Mouse (Mus musculus) neural tube, embryonic 11.5 days (tissue): ENCODE measurements around the gene Vps8. TPM values are rescaled to one million over a fixed set of nuclear protein-coding genes. Genes with fewer than 3 reads are reported as not detected.

Source experiments
- ATAC-seq: fragments of 200-750 bp; cut with Nextera tagmentation; 2 replicates; pipeline ENCODE4 v1.8.0; 2017; ENCODE audit warnings: moderate number of reproducible peaks, mild to moderate bottlenecking, moderate TSS enrichment, moderate library complexity; ENCODE audit not compliant: insufficient read depth, low FRiP score, low TSS enrichment
- DNase-seq: peaks from one replicate; pipeline ENCODE4 v3.0.0-alpha.2; 2015; ENCODE audit warnings: low spot score
- H3K27ac ChIP-seq: fragments of 300-500 bp; sonication (generic); 2 replicates; pipeline ENCODE4 v1.5.1; 2014; ENCODE audit warnings: low read depth, mild to moderate bottlenecking, low read length
- H3K27me3 ChIP-seq: fragments of 300-500 bp; sonication (generic); 2 replicates; pipeline ENCODE4 v1.6.1; 2014; ENCODE audit warnings: mild to moderate bottlenecking, low read length, mixed read lengths; ENCODE audit not compliant: control insufficient read depth, insufficient read depth
- H3K36me3 ChIP-seq: fragments of 300-500 bp; sonication (generic); 2 replicates; pipeline ENCODE4 v1.6.1; 2014; ENCODE audit warnings: mild to moderate bottlenecking, low read length, moderate library complexity, mixed read lengths; ENCODE audit not compliant: control insufficient read depth, insufficient read depth
- H3K4me1 ChIP-seq: fragments of 300-500 bp; sonication (generic); 2 replicates; pipeline ENCODE4 v1.6.1; 2014; ENCODE audit warnings: low read length, mixed read lengths; ENCODE audit not compliant: control insufficient read depth, insufficient read depth
- H3K4me2 ChIP-seq: fragments of 300-500 bp; sonication (generic); 2 replicates; pipeline ENCODE4 v1.6.1; 2014; ENCODE audit warnings: low read depth, mild to moderate bottlenecking, moderate library complexity
- H3K4me3 ChIP-seq: fragments of 300-500 bp; sonication (generic); 2 replicates; pipeline ENCODE4 v1.5.1; 2014; ENCODE audit warnings: low read depth, low read length
- H3K9ac ChIP-seq: fragments of 300-500 bp; sonication (generic); 2 replicates; pipeline ENCODE4 v1.6.1; 2014; ENCODE audit warnings: mild to moderate bottlenecking, low read length
- H3K9me3 ChIP-seq: fragments of 300-500 bp; sonication (generic); 2 replicates; pipeline ENCODE4 v1.6.1; 2016; ENCODE audit warnings: low read length; ENCODE audit not compliant: control insufficient read depth
- WGBS: fragments of 180-500 bp; shearing (Covaris S2); extraction: QIAGEN DNeasy Blood & Tissue Kit; methylation state at CpG from one replicate; pipeline ENCODE4 v1.1.7; 2014; 5-methylcytosine and 5-hydroxymethylcytosine counted together
- polyA plus RNA-seq: library from polyadenylated mRNA; unstranded; fragments of >200 nt; fragmentation: Nextera tagmentation; extraction: Ambion mirVana; gene quantifications from 2 replicates; pipeline ENCODE4 v1.2.1, GENCODE M21; 2014

The Vps8 gene
- polyA plus RNA-seq, 1 experiment from 2014 or later = 30.8 TPM

DNA sequence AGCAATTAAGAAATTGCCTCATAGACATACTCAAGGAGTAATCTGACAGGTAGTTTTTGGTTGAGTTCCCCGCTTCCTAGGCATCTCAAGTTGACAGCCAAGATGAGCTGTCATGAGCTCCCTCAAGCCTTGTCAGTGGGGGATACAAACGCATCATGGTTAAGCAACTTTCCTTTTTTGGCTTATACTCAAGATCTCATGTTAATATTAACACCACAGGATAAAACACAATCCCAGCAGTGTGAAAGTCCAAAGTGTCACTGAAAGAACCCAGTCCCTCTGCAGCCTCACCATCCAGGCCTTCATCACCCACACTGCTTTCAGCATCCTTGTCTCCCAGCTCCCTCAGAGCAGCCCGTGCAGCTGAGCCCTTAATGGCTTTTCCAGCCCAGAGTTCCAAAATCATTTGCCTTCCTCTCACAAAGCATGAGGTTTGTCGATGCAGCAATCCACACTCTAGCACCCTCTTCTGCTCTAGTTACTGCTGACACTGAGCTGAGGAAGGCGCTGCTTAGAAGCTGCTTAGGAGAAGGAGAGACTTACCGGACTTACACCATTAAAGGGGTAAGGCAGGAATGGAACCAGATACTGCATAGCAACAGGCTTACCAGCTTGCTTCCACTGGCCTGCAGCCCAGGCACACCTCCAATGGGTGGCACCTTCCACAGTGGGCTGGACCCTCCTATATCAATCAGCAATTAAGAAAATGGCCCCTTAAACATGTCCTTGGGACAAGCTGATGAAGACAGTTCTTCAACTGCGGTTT is 113.5 kb downstream of the Vps8 start:
- Histone ChIP-seq H3K9ac (no peak overlapping the region), H3K36me3 (no peaks in the 10 kb centered on the region), H3K4me3 (no peak overlapping the region), H3K27me3 (no peaks in the 10 kb centered on the region), H3K4me1 (no peaks in the 10 kb centered on the region), H3K9me3 (no peaks in the 10 kb centered on the region), H3K4me2 (no peak overlapping the region), H3K27ac (no peak overlapping the region)
- WGBS = 84% methylated on average over 7 of the region's 7 CpGs
- DNase-seq (no peak), ATAC-seq (no peak)

- WGBS = 64% methylated on average over 3 of the region's 3 CpGs
- Histone ChIP-seq H3K27me3 (no peaks in the 10 kb centered on the region), H3K4me3 (no peak overlapping the region), H3K4me1 (no peaks in the 10 kb centered on the region), H3K9me3 (no peaks in the 10 kb centered on the region), H3K4me2 (no peak overlapping the region), H3K9ac (no peak overlapping the region), H3K36me3 (no peaks in the 10 kb centered on the region), H3K27ac (no peak overlapping the region)
- DNase-seq (no peak), ATAC-seq (no peak)
Observed at GRCm38 (mm10) chr16:21537312-21537711, 114.4 kb downstream of the Vps8 start.

GRCm38 (mm10) chr16:21538889-21539288 is 116.0 kb downstream of the Vps8 start:
- Histone ChIP-seq H3K4me1 (no peaks in the 10 kb centered on the region), H3K27ac (no peak overlapping the region), H3K27me3 (no peaks in the 10 kb centered on the region), H3K4me2 (no peak overlapping the region), H3K9ac (no peak overlapping the region), H3K4me3 (no peak overlapping the region), H3K36me3 (no peaks in the 10 kb centered on the region), H3K9me3 (no peaks in the 10 kb centered on the region)
- DNase-seq = no peak
- ATAC-seq = no peak
- 45% methylated on average over 2 of the region's 2 CpGs for WGBS

DNA sequence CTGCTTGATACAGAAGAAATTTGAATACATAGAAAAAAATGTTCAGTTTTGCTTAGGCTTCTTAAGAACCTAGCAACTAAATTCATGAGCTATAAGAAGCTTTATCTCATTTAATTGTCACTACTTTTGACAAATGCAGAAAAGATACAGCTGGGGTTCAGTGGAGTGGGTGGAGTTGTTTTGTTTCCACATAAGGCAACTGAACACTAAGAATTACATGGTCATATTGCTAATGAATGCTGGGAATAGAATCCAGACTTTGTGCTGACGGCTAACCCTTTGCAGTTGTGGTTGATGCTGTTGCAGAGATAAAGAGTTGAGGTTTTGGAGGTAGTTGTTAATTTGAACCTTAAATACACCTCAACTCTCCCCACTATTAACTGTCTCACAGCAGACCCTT is 119.6 kb downstream of the Vps8 start:
- Histone ChIP-seq H3K36me3 (no peaks in the 10 kb centered on the region), H3K4me1 (no peaks in the 10 kb centered on the region), H3K4me2 (no peak overlapping the region), H3K27ac (no peak overlapping the region), H3K27me3 (no peaks in the 10 kb centered on the region), H3K9ac (no peak overlapping the region), H3K9me3 (no peaks in the 10 kb centered on the region), H3K4me3 (no peak overlapping the region)
- 67% methylated on average over 1 of the region's 1 CpGs for WGBS
- no peak for DNase-seq
- ATAC-seq = no peak

GRCm38 (mm10) chr16:21547446-21547845 is 124.5 kb downstream of the Vps8 start:
- ATAC-seq (no peak), DNase-seq (no peak)
- H3K9me3 ChIP-seq = no peaks in the 10 kb centered on the region
- H3K36me3 ChIP-seq = no peaks in the 10 kb centered on the region
- H3K4me3 ChIP-seq = no peak overlapping the region
- no peaks in the 10 kb centered on the region for H3K27me3 ChIP-seq
- H3K27ac ChIP-seq = no peak overlapping the region
- no peak overlapping the region for H3K9ac ChIP-seq
- no peaks in the 10 kb centered on the region for H3K4me1 ChIP-seq
- H3K4me2 ChIP-seq = no peak overlapping the region
- WGBS = 86% methylated on average over 5 of the region's 5 CpGs

DNA sequence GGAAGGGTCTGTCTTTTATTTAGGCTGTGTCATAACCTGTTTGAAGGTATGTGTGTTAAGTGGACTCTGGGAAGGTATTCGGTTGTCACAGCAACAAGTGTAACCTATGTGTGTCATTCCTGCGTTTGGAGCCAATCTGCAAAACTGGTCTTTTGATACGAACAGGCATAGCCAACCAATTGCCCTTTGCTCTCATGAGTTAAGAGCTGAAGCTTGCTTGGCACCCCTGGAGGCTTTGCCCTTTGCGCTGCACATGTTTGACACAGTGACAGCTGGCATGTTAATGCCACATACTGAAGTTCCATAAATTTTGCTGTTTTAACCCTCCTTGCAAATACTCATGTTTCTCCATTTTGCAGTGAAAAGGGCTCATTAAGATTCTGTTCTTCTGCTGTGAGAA is 126.8 kb downstream of the Vps8 start:
- Histone ChIP-seq H3K36me3 (no peaks in the 10 kb centered on the region), H3K9me3 (no peaks in the 10 kb centered on the region), H3K27ac (no peak overlapping the region), H3K27me3 (no peaks in the 10 kb centered on the region), H3K9ac (no peak overlapping the region), H3K4me1 (no peaks in the 10 kb centered on the region), H3K4me2 (no peak overlapping the region), H3K4me3 (no peak overlapping the region)
- ATAC-seq (no peak), DNase-seq (no peak)
- whole genome bisulfite sequencing = 78% methylated on average over 4 of the region's 4 CpGs

GRCm38 (mm10) chr16:21550453-21550852 is 127.5 kb downstream of the Vps8 start:
- Histone ChIP-seq H3K4me3 (no peak overlapping the region), H3K4me2 (no peak overlapping the region), H3K9me3 (no peaks in the 10 kb centered on the region), H3K36me3 (no peaks in the 10 kb centered on the region), H3K9ac (no peak overlapping the region), H3K4me1 (no peaks in the 10 kb centered on the region), H3K27ac (no peak overlapping the region), H3K27me3 (no peaks in the 10 kb centered on the region)
- ATAC-seq = no peak
- WGBS = 72% methylated on average over 7 of the region's 7 CpGs
- no peak for DNase-seq

DNA sequence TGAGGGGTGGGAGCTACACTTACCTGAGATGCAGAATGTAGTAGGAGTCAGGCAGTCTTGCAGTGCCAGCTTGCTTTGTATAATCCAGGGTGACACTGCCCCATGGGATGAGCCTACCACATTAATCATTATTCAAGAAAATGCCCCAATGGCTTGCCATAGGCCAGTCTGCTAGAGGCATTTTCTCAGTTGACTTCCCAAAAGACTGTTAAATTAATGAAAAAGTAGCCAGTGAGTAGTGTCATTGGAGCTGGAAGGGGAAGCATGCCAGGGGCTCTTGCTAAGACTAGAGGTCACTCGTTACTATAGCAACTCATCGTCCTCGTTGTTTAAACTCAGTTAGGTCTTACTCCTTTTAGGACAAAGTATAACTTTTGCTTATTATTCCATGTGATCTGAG is 130.6 kb downstream of the Vps8 start:
- H3K9ac ChIP-seq = no peak overlapping the region
- DNase-seq = no peak
- no peak overlapping the region for H3K27ac ChIP-seq
- no peak for ATAC-seq
- H3K4me3 ChIP-seq = no peak overlapping the region
- 91% methylated on average over 3 of the region's 3 CpGs for WGBS
- no peaks in the 10 kb centered on the region for H3K27me3 ChIP-seq
- no peaks in the 10 kb centered on the region for H3K36me3 ChIP-seq
- H3K9me3 ChIP-seq = no peaks in the 10 kb centered on the region
- no peak overlapping the region for H3K4me2 ChIP-seq
- no peaks in the 10 kb centered on the region for H3K4me1 ChIP-seq

- H3K4me2 ChIP-seq = no peak overlapping the region
- H3K27me3 ChIP-seq = no peaks in the 10 kb centered on the region
- H3K27ac ChIP-seq = no peak overlapping the region
- no peaks in the 10 kb centered on the region for H3K4me1 ChIP-seq
- no peak for DNase-seq
- no peak overlapping the region for H3K4me3 ChIP-seq
- no peak for ATAC-seq
- no peak overlapping the region for H3K9ac ChIP-seq
- H3K36me3 ChIP-seq = no peaks in the 10 kb centered on the region; the same call in 1 of the 2 replicates
- WGBS = 82% methylated on average over 3 of the region's 3 CpGs
- no peaks in the 10 kb centered on the region for H3K9me3 ChIP-seq
Observed at GRCm38 (mm10) chr16:21562625-21563300, 139.8 kb downstream of the Vps8 start.
